Mouse (Mus musculus) brain, embryonic 14.5 days (tissue): ENCODE results near the gene Lhx3. TPM values are rescaled to one million over a fixed set of nuclear protein-coding genes. Genes with fewer than 3 reads are reported as not detected.

ENCODE experiments used
- DNase-seq: peaks from one replicate; pipeline ENCODE4 v3.0.0-alpha.2; 2011; ENCODE audit warnings: low read depth
- CTCF ChIP-seq: fragments of 200-500 bp; IDR thresholded peaks from 2 replicates; pipeline ENCODE4 v1.5.1; 2012; ENCODE audit warnings: inconsistent platforms, mild to moderate bottlenecking, moderate library complexity, borderline replicate concordance; ENCODE audit not compliant: insufficient read depth, insufficient read length; ENCODE audit errors: extremely low read depth
- POLR2A ChIP-seq: fragments of 200-500 bp; IDR thresholded peaks from 2 replicates; pipeline ENCODE4 v1.6.1; 2012; ENCODE audit warnings: mild to moderate bottlenecking, inconsistent platforms, borderline replicate concordance; ENCODE audit not compliant: poor library complexity, insufficient read depth, insufficient read length, severe bottlenecking; ENCODE audit errors: extremely low read depth
- polyA plus RNA-seq: library from polyadenylated mRNA; depleted of rRNA; stranded (reverse); fragments of >200 nt; gene quantifications from 2 replicates; pipeline ENCODE4 v1.2.3, GENCODE M21; 2012

The Lhx3 gene
- polyA plus RNA-seq, 1 experiment, result 3.3 TPM

- no peak for DNase-seq
- TF ChIP-seq CTCF, result no peak
- TF ChIP-seq POLR2A, result no peak
Measured at GRCm38 (mm10) chr2:26230253-26230652, 22.2 kb upstream of the Lhx3 start.

- TF ChIP-seq POLR2A, result no peak
- peak; percentile 83; the same call in 1 of the 2 replicates for TF ChIP-seq CTCF
- peak; percentile 89 for DNase-seq
Measured at GRCm38 (mm10) chr2:26227788-26228187, 19.7 kb upstream of the Lhx3 start.

- TF ChIP-seq CTCF (no peak), POLR2A (no peak)
- DNase-seq, result no peak
Measured at GRCm38 (mm10) chr2:26225242-26225641, 17.2 kb upstream of the Lhx3 start.

- TF ChIP-seq POLR2A (no peak), CTCF (no peak)
- DNase-seq, result peak; percentile 20
Measured at GRCm38 (mm10) chr2:26223961-26224360, 15.9 kb upstream of the Lhx3 start.

GRCm38 (mm10) chr2:26214526-26214925 is 6.4 kb upstream of the Lhx3 start:
- TF ChIP-seq CTCF (no peak), POLR2A (no peak)
- peak; percentile 89 for DNase-seq

- TF ChIP-seq POLR2A (no peak), CTCF (no peak)
- DNase-seq, result no peak
Measured at GRCm38 (mm10) chr2:26209566-26209965, 1.5 kb upstream of the Lhx3 start.

- no peak for TF ChIP-seq CTCF
- no peak for TF ChIP-seq POLR2A
- DNase-seq, result peak; percentile 50
Measured at GRCm38 (mm10) chr2:26207559-26207958, 530 bp downstream of the Lhx3 start.

- DNase-seq, result peak; percentile 10
- TF ChIP-seq POLR2A (no peak), CTCF (no peak)
Measured at GRCm38 (mm10) chr2:26205761-26206160, 2.3 kb downstream of the Lhx3 start.

GRCm38 (mm10) chr2:26205126-26205525 is 3.0 kb downstream of the Lhx3 start:
- no peak for TF ChIP-seq POLR2A
- TF ChIP-seq CTCF, result no peak
- DNase-seq, result peak; percentile 11

- peak; percentile 40 for DNase-seq
Measured at GRCm38 (mm10) chr2:26202849-26203475, 5.1 kb downstream of the Lhx3 start.

GRCm38 (mm10) chr2:26201926-26202848 is 5.9 kb downstream of the Lhx3 start:
- peak; percentile 47 for DNase-seq
- no peak for TF ChIP-seq CTCF
- TF ChIP-seq POLR2A, result no peak

More at GRCm38 (mm10) chr2:26202849-26203475, 5.1 kb downstream of the Lhx3 start:
- TF ChIP-seq CTCF (no peak), POLR2A (no peak)
